Mouse (Mus musculus) intestine, embryonic 14.5 days (tissue): ENCODE results near the gene Cog6. TPM values are rescaled to one million over a fixed set of nuclear protein-coding genes. Genes with fewer than 3 reads are reported as not detected.
A peak's percentile ranks its signal among the peaks of the same experiment; 100 is the strongest.
"Not testable (repeated sequence)": the region's sequence is repeated elsewhere in the genome, so short reads cannot be mapped to it uniquely, and the experiment has no call there.

ENCODE experiments used
- ATAC-seq: fragments of 200-750 bp; cut with Nextera tagmentation; replicated peaks from 2 replicates; pipeline ENCODE4 v1.8.0; 2017; ENCODE audit warnings: low read depth, moderate number of reproducible peaks, moderate TSS enrichment, moderate library complexity; ENCODE audit not compliant: low FRiP score, low TSS enrichment
- DNase-seq: peaks from one replicate; pipeline ENCODE4 v3.0.0-alpha.2; 2018; ENCODE audit warnings: low spot score
- H3K27ac ChIP-seq: fragments of 300-500 bp; sonication (generic); 2 replicates; pipeline ENCODE4 v1.5.1; 2014; ENCODE audit warnings: low read depth, mild to moderate bottlenecking, control low read depth
- H3K27me3 ChIP-seq: fragments of 300-500 bp; sonication (generic); replicated peaks from 2 replicates; pipeline ENCODE4 v1.6.1; 2014; ENCODE audit warnings: low read length, control low read depth; ENCODE audit not compliant: control insufficient read depth, insufficient read depth
- H3K36me3 ChIP-seq: fragments of 300-500 bp; sonication (generic); 2 replicates; pipeline ENCODE4 v1.6.1; 2014; ENCODE audit warnings: low read length, control low read depth; ENCODE audit not compliant: control insufficient read depth, insufficient read depth
- H3K4me1 ChIP-seq: fragments of 300-500 bp; sonication (generic); replicated peaks from 2 replicates; pipeline ENCODE4 v1.6.1; 2014; ENCODE audit warnings: low read length, control low read depth, mixed read lengths; ENCODE audit not compliant: control insufficient read depth, insufficient read depth
- H3K4me2 ChIP-seq: fragments of 300-500 bp; sonication (generic); 2 replicates; pipeline ENCODE4 v1.6.1; 2014; ENCODE audit warnings: low read length
- H3K4me3 ChIP-seq: fragments of 300-500 bp; sonication (generic); 2 replicates; pipeline ENCODE4 v1.5.1; 2014; ENCODE audit warnings: low read depth, low read length, control low read depth, mixed read lengths
- H3K9ac ChIP-seq: fragments of 300-500 bp; sonication (generic); 2 replicates; pipeline ENCODE4 v1.6.1; 2014; ENCODE audit warnings: mild to moderate bottlenecking, low read length
- H3K9me3 ChIP-seq: fragments of 300-500 bp; sonication (generic); 2 replicates; pipeline ENCODE4 v1.6.1; 2016; ENCODE audit warnings: low read length, control low read depth; ENCODE audit not compliant: control insufficient read depth
- WGBS: fragments of 180-500 bp; shearing (Covaris S2); extraction: QIAGEN DNeasy Blood & Tissue Kit; methylation state at CpG from one replicate; pipeline ENCODE4 v1.1.7; 2014; 5-methylcytosine and 5-hydroxymethylcytosine counted together
- polyA plus RNA-seq: library from polyadenylated mRNA; unstranded; fragments of >200 nt; fragmentation: Nextera tagmentation; extraction: Ambion mirVana; gene quantifications from 2 replicates; pipeline ENCODE4 v1.2.1, GENCODE M21; 2014

Cog6 gene
- polyA plus RNA-seq, 1 experiment from 2014 or later: 40.0 TPM

DNA sequence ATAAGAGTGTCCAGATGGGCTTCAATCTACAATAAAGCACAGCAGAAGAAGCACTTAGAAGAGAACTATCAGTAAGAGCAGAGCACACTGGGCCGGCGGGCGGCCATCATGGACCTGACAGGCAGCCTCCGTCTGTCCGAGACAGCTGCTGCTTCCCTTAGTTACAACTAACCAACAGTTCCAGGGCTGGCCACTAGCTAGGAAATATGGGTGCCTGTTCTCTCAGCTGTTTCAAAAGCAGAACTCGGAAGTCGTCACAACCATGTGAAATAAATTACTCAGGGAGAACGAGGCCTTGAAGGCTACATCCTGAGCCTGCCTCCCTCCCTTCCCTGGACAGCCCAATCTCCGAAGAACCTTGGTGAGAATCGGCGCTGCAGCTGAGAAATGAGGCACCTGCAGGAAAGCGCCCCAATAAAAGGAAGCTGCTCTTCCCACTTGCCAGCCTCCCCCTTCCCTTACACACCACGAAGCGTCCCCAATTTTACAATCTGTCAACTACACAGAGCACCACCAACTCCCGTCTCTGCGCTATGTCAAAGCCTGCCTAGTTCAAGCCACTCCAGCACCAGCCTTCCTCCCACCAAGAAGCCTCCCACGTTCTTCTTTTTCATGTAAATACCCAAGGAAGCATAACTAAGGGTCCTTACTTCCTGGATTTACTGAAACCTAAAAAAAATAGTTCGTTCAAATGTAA is 26.8 kb downstream of the Cog6 start:
- Histone ChIP-seq H3K9me3 (no peaks in the 10 kb centered on the region), H3K4me1 (no peaks in the 10 kb centered on the region), H3K4me3 (no peak overlapping the region), H3K27me3 (no peaks in the 10 kb centered on the region), H3K27ac (no peak overlapping the region), H3K9ac (no peak overlapping the region), H3K36me3 (peaks cover 59% of the 10 kb centered on the region), H3K4me2 (no peak overlapping the region)
- ATAC-seq: no peak
- DNase-seq: no peak
- 52% methylated on average over 18 of the region's 18 CpGs for WGBS

DNA sequence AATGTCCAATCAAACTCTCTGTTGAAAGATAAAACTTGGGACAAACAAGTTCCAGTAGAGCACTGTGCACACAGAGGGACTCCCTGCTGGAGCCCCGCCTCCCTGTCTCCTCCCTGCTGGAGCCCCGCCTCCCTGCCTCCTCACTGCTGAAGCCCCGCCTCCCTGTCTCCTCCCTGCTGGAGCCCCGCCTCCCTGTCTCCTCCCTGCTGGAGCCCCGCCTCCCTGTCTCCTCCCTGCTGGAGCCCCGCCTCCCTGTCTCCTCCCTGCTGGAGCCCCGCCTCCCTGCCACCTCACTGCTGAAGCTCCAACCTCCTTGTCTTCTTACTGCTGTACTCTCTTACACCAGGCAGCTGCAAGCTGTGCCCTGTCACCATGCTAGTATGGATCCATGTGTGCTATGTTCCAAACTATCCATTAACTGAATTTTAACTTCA is 31.5 kb downstream of the Cog6 start:
- not testable (repeated sequence) for H3K4me1 ChIP-seq, H3K27ac ChIP-seq, H3K9ac ChIP-seq, H3K4me2 ChIP-seq, H3K9me3 ChIP-seq, DNase-seq, H3K27me3 ChIP-seq, ATAC-seq, H3K4me3 ChIP-seq
- 71% methylated on average over 7 of the region's 7 CpGs for WGBS
- H3K36me3 ChIP-seq: peaks cover 52% of the 10 kb centered on the region

DNA sequence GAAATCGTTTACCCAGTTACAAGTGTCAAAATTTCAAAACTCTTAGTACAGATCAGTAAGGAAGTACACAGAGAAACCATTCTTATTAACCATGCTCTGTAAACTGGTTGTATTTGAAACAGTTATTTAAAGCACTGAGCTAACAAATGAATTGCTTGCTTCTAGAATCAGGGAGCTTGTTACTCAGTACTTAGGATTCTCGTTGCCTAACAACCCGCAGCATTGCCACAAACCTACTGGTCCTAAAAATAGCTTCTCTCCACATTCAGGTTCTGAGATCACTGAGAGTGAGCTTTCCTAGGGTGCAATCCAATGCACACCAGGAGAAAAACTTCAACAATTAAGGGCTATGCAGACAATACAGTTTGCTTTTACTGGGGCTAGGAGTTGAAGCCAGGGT is 33.3 kb downstream of the Cog6 start:
- ATAC-seq: no peak
- Histone ChIP-seq H3K4me1 (no peaks in the 10 kb centered on the region), H3K4me2 (no peak overlapping the region)

DNA sequence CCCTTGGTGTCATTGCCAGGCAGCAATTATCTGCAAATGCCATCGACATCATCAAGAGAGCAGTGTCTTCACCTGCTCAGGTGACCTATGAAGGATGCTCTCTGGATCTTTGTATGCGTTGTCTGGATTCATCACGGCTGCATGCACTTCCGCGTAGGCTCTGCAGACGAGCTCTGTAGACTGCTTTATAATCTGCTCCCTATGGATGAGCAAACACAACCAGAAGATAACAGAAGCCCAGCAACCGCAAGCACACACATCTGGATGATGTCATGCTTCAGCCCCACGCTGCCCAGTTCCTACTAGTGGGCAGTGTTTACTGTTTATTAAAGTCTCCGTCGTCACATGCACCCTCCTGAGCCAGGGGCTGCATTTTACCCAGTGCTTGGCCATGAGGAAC is 34.0 kb downstream of the Cog6 start:
- 60% methylated on average over 10 of the region's 10 CpGs for WGBS

More for the DNA sequence above, 33.3 kb downstream of the Cog6 start:
- H3K9ac ChIP-seq: no peak overlapping the region
- no peaks in the 10 kb centered on the region for H3K9me3 ChIP-seq
- peaks cover 45% of the 10 kb centered on the region for H3K36me3 ChIP-seq
- DNase-seq: no peak
- WGBS: 84% methylated on average over 3 of the region's 3 CpGs
- no peak overlapping the region for H3K4me3 ChIP-seq
- no peaks in the 10 kb centered on the region for H3K27me3 ChIP-seq
- H3K27ac ChIP-seq: no peak overlapping the region

DNA sequence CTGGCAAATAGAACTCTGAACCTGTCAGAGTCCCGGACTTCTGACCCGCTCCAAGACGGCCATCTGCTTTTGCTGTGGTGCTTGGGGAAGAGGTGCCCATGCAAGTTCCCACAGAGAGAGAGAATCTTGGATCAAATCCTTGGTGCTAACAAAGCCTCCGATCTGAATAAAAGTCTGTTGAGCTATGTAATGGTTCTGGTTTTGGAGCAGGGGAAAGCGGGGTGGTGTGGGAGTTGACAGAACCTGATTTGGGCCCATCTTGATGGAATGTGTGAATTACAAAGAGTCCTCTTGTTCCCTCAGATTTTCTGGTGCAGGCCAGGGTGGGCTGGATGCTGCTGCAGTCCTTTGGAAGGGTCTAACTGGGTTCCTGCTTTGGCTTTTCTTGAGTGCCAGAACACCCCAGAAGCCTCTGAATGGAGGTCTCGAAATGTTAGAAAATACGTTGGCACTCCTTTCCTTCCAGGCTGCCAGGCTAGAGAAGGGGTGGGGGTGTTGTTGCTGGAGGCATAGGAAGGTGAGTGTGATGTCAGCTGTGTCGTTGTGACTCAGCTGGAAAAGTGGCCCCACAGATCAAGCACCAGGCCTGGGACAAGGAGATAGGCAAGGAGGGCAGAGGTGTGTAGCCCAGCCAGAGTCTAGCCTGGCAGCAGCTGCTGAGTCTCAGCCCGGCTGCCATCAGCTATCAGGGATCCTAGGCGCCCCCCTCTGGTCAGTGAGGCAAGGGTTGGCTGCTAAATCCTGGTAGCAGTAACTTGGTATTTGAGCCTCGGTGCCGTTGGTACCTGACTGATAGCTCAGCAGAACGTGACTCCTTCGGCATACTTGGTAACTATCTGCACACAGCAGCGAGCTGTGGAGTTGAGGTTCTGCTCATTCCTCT is 42.1 kb downstream of the Cog6 start:
- no peaks in the 10 kb centered on the region for H3K36me3 ChIP-seq
- no peaks in the 10 kb centered on the region for H3K27me3 ChIP-seq
- H3K4me1 ChIP-seq: no peaks in the 10 kb centered on the region
- 0 out of 2 replicates have a peak, but pooled peaks have one; percentile 36 for ATAC-seq
- no peaks in the 10 kb centered on the region for H3K9me3 ChIP-seq
- peak; percentile 73 for DNase-seq
- H3K4me3 ChIP-seq: no peak overlapping the region
- whole genome bisulfite sequencing: 44% methylated on average over 15 of the region's 15 CpGs
- no peak overlapping the region for H3K4me2 ChIP-seq
- H3K27ac ChIP-seq: no peak overlapping the region
- H3K9ac ChIP-seq: no peak overlapping the region

More for the DNA sequence above, 34.0 kb downstream of the Cog6 start:
- no peak for ATAC-seq
- Histone ChIP-seq H3K9me3 (no peaks in the 10 kb centered on the region), H3K9ac (no peak overlapping the region), H3K27me3 (no peaks in the 10 kb centered on the region), H3K4me1 (no peaks in the 10 kb centered on the region), H3K36me3 (peaks cover 37% of the 10 kb centered on the region), H3K4me2 (no peak overlapping the region), H3K27ac (no peak overlapping the region), H3K4me3 (no peak overlapping the region)
- DNase-seq: no peak

DNA sequence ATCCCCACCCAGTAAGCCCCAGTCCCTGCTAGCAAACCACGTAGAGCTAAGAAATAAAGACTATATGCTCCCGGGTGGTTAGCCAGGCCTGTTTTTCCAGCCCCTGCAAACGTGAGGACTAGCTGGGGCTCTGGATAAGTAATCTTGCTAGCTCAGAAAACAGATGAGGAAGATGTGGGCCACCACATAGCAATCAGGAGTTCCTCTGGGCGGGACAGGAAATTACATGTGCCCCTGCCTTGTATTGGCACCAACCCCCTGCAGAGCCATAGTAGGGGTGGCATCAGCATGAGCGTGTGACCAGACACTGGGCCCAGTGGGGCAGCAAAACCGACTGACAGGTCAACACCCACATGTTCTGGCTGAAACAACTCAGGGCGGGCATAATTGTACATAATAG is 44.1 kb downstream of the Cog6 start:
- Histone ChIP-seq H3K27me3 (no peaks in the 10 kb centered on the region), H3K4me2 (no peak overlapping the region), H3K36me3 (no peaks in the 10 kb centered on the region), H3K9me3 (no peaks in the 10 kb centered on the region), H3K9ac (no peak overlapping the region), H3K4me3 (no peak overlapping the region), H3K27ac (no peak overlapping the region), H3K4me1 (no peaks in the 10 kb centered on the region)
- peak; percentile 23 for DNase-seq
- 82% methylated on average over 7 of the region's 7 CpGs for WGBS
- no peak for ATAC-seq

DNA sequence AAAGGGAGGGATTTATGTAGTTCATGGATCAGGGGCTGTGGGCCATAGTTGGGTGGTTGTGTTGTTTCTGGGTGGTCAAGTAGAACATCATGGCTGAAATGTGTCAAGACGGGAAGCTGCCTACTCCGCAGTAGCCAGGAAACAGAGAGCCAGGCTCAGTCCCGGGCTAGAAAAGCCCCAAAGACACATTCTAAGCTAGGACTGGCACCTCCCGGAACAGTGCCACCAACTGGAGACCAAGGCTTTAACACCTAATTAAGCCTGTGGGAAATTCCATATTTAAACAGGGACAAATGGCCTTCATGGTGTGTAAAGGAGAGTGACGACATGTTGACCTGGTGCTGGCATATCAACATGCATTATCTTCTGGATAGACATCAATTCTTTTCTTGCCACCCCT is 50.0 kb downstream of the Cog6 start:
- DNase-seq (peak; percentile 28), ATAC-seq (no peak)
- no peak overlapping the region for H3K27ac ChIP-seq
- H3K4me1 ChIP-seq: no peaks in the 10 kb centered on the region
- no peaks in the 10 kb centered on the region for H3K27me3 ChIP-seq
- no peak overlapping the region for H3K4me2 ChIP-seq
- H3K4me3 ChIP-seq: no peak overlapping the region
- no peak overlapping the region for H3K9ac ChIP-seq
- 84% methylated on average over 5 of the region's 5 CpGs for WGBS
- H3K36me3 ChIP-seq: no peaks in the 10 kb centered on the region
- no peaks in the 10 kb centered on the region for H3K9me3 ChIP-seq

DNA sequence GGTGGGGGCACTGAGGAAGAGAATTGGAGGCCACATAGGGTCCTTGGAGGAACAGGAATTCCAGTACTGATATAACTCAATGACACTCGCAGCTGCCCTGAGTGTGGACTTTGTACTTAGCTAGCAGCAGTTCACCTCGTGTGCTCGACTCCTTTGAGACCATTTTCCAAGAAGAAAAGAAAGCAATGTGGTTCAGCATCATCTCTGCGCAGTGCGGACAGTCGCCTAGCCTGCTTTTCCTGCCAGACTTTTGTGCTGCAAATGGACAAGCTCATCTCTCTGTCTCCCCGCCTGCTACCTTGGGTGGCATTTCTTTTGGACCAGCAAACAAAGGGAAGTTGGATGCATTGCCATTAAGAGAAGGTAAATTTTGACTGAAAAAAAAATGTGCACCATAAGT is 52.8 kb downstream of the Cog6 start:
- 65% methylated on average over 7 of the region's 7 CpGs for WGBS
- ATAC-seq (no peak), DNase-seq (peak; percentile 43)
- Histone ChIP-seq H3K27me3 (no peaks in the 10 kb centered on the region), H3K36me3 (no peaks in the 10 kb centered on the region), H3K9ac (no peak overlapping the region), H3K4me3 (no peak overlapping the region), H3K4me1 (no peaks in the 10 kb centered on the region), H3K27ac (no peak overlapping the region), H3K9me3 (no peaks in the 10 kb centered on the region), H3K4me2 (no peak overlapping the region)
